Mouse (Mus musculus): ENCODE results near the gene Tnfrsf1b.

DNA sequence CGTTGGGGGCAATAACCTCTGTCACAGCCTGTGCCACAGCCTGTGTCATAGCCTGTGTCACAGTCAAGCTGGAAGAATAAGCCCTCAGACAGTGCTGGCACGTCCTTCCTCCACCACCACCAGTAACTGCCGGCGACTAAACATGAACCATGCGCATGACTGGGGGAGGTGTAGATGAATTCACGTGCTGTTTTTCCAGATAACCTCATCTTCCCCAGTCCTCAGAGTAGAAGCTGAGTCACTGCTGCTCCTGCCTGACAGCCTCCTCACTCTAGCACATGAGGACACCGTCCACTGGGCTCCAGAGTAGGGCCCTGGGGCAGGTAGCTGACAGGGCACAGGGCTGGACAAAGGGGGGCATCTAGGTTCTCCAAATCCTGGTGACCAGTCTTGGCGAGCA lies 24.6 kb downstream of the Tnfrsf1b start:
- no peak for TF ChIP-seq CTCF (IDR thresholded peaks at IDR 0.05; ENCODE audit: control insufficient read depth, insufficient read depth, low read length)
- no peak for TF ChIP-seq POLR2A (IDR thresholded peaks at IDR 0.05; ENCODE audit: borderline replicate concordance, control insufficient read depth, low read depth, low read length)
